Mouse (Mus musculus) bone marrow macrophage, adult 2 months (primary cell): Measurements from ENCODE around the gene Bcl9. TPM values are rescaled to one million over a fixed set of nuclear protein-coding genes. Genes with fewer than 3 reads are reported as not detected.

Experiments used
- H3K27ac ChIP-seq: 2 replicates; pipeline ENCODE4 v1.5.1; 2012; ENCODE audit warnings: low read depth, low read length; ENCODE audit not compliant: insufficient read depth
- H3K4me1 ChIP-seq: 2 replicates; pipeline ENCODE4 v1.6.1; 2012; ENCODE audit warnings: low read length; ENCODE audit not compliant: control insufficient read depth, insufficient read depth
- H3K4me3 ChIP-seq: 2 replicates; pipeline ENCODE4 v1.5.1; 2012; ENCODE audit warnings: mild to moderate bottlenecking, low read length, moderate library complexity; ENCODE audit not compliant: insufficient read depth
- CTCF ChIP-seq: IDR thresholded peaks from 2 replicates; pipeline ENCODE4 v1.5.1; 2012; ENCODE audit warnings: low read depth, mild to moderate bottlenecking, low read length, moderate library complexity
- POLR2A ChIP-seq: IDR thresholded peaks from 2 replicates; pipeline ENCODE4 v1.6.1; 2012; ENCODE audit warnings: mild to moderate bottlenecking, low read depth, low read length, borderline replicate concordance
- polyA plus RNA-seq: library from polyadenylated mRNA; stranded (reverse); fragments of >200 nt; gene quantifications from 2 replicates; pipeline ENCODE4 v1.2.4, GENCODE M21; 2012; ENCODE audit not compliant: missing spikeins, insufficient read depth, insufficient read length

The Bcl9 gene
- polyA plus RNA-seq, 1 experiment, result 17.6 TPM

DNA sequence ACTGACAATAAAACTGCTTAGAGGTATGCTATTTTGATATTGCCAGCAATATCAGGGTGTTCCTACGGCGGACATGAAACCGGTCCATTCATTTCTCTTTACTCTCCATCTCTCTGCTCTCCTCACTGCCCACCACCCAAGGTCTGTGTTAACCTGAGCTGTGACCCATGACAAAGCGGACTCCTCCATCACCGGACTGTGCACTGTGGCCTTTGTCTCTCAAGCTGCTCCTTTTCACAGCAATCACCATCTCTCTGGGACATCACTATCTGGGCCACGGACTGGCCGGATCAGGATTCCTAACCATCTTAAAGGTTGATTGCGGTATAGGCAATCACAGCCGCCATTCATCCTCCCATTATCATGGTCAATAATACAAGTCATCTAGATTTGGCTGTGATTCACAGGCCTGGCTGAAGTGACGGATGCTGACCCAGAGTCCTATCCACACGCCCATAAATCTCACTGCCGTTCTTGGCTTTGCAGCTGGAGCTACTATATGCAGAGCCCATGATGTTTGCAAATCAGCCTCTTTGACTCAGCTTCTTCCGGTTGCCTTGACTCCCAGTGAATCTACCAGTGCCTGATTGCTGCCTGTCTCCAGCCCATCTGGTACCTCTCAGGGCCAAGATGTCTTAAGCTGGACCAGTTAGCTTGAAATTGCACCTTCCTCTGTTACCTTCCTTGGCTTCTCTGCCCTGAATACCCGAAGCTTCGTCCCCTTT lies 28.1 kb upstream of the Bcl9 start:
- no peaks in the 10 kb centered on the region for H3K4me1 ChIP-seq
- no peak overlapping the region for H3K4me3 ChIP-seq
- H3K27ac ChIP-seq, result no peak overlapping the region
- TF ChIP-seq POLR2A, result no peak
- TF ChIP-seq CTCF, result no peak

DNA sequence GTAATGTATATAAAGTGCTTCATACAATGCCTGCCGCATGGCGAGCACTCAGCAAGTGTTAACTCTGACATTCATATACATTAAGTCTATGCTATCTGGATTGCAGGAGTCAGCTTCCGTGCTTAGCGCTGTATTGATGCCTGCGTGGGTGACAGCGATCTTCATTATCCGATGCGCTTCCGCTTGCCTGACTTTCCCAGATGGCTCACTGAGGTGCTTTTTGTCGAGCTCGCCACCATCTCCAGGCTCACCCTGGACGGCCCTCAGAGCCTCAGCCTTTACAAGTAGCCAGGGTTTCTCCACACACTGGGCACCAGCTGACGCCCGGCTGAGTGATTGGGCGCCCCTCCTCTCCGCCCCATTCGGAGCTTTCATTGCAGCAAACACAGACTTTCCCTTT lies 26.3 kb upstream of the Bcl9 start:
- Histone ChIP-seq H3K27ac (no peak overlapping the region), H3K4me3 (no peak overlapping the region), H3K4me1 (no peaks in the 10 kb centered on the region)
- TF ChIP-seq POLR2A, result no peak
- no peak for TF ChIP-seq CTCF

DNA sequence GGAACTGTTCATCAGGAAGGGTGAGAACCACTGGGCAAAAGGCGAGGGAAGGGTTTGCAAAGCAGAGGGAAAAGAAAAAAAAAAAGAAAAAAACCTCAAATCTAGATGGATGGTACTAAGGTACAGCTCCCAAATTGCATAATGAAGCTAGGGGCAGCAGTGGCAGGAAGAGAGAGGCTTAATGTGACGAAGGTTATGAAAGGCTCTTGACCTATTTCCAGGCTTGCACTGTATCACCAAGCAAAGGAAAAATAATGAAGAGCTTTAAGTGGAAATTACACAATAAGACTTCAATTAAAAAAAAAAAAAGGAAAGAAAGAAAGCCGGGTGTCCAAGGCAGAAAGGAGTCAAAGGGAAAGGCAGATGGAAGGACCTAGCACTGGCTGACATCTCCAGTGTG lies 19.6 kb upstream of the Bcl9 start:
- no peak overlapping the region for H3K4me3 ChIP-seq
- no peak overlapping the region for H3K27ac ChIP-seq
- H3K4me1 ChIP-seq, result no peaks in the 10 kb centered on the region
- no peak for TF ChIP-seq CTCF
- no peak for TF ChIP-seq POLR2A

GRCm38 (mm10) chr3:97313431-97313830 lies 15.7 kb upstream of the Bcl9 start:
- Histone ChIP-seq H3K27ac (no peak overlapping the region), H3K4me3 (no peak overlapping the region), H3K4me1 (no peaks in the 10 kb centered on the region)
- TF ChIP-seq CTCF (no peak), POLR2A (no peak)

GRCm38 (mm10) chr3:97311998-97312397 lies 14.3 kb upstream of the Bcl9 start:
- Histone ChIP-seq H3K27ac (no peak overlapping the region), H3K4me1 (no peaks in the 10 kb centered on the region), H3K4me3 (no peak overlapping the region)
- no peak for TF ChIP-seq POLR2A
- TF ChIP-seq CTCF, result no peak

GRCm38 (mm10) chr3:97309748-97310536 lies 12.2 kb upstream of the Bcl9 start:
- no peak for TF ChIP-seq POLR2A
- TF ChIP-seq CTCF, result no peak
- no peak overlapping the region for H3K27ac ChIP-seq
- H3K4me3 ChIP-seq, result no peak overlapping the region
- H3K4me1 ChIP-seq, result no peaks in the 10 kb centered on the region

- TF ChIP-seq POLR2A (no peak), CTCF (no peak)
- Histone ChIP-seq H3K4me1 (no peaks in the 10 kb centered on the region), H3K4me3 (no peak overlapping the region), H3K27ac (no peak overlapping the region)
Measured at GRCm38 (mm10) chr3:97308440-97308839, 10.7 kb upstream of the Bcl9 start.

- no peaks in the 10 kb centered on the region for H3K4me1 ChIP-seq
- TF ChIP-seq CTCF, result no peak
- TF ChIP-seq POLR2A, result no peak
- H3K4me3 ChIP-seq, result no peak overlapping the region
- H3K27ac ChIP-seq, result no peak overlapping the region
Measured at GRCm38 (mm10) chr3:97305907-97306306, 8.2 kb upstream of the Bcl9 start.

DNA sequence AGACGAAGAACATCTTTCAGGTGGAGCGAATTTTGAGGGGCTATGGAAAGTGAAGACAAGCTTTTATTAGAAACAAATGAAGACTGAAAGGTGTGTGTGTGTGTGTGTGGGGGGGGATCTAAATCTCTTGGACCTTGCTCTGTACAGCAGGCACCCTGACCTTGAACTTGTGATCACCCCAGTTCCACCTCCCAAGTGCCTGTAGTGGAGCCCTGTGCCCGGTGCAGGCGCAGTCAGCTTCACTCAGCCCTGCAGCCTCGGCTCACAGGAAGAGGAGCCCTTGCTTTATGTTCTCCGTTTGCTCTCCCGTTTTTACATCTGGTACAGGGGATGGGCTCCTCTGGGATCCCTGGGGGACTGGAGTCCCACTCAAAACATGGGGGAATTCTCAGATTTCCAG lies 3.9 kb upstream of the Bcl9 start:
- Histone ChIP-seq H3K4me1 (peaks cover 8% of the 10 kb centered on the region), H3K4me3 (no peak overlapping the region), H3K27ac (no peak overlapping the region)
- TF ChIP-seq CTCF (no peak), POLR2A (no peak)

DNA sequence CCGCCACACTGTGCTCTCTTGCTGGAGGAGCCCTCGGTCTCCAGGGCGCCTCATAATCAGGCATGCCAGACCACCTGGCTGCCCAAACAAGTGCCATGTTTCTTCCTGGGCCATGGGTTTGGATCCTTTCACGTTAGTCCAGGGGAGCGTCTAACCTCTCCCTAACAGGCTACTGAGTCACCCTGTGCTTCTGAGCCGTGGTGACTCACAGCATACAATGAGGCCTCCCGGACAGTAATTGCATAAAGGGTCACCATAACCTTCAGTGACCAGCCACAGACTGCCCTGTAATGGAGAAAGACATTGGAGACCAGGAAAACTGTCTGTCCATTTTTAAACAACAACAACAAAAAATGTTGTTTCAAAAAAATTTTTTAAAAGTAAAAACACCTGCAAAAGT lies 2.7 kb upstream of the Bcl9 start:
- Histone ChIP-seq H3K27ac (no peak overlapping the region), H3K4me1 (peaks cover 14% of the 10 kb centered on the region), H3K4me3 (no peak overlapping the region)
- TF ChIP-seq POLR2A, result no peak
- no peak for TF ChIP-seq CTCF
